Mouse (Mus musculus) adrenal gland, postnatal 14 days (tissue): ENCODE results near the gene Chkb. TPM values are rescaled to one million over a fixed set of nuclear protein-coding genes. Genes with fewer than 3 reads are reported as not detected.

ENCODE experiments used
- DNase-seq: peaks from one replicate; pipeline ENCODE4 v3.0.0; 2021; ENCODE audit warnings: mixed read lengths
- long read RNA-seq, 2 experiments: library from polyadenylated mRNA; stranded (forward); transcript quantifications; one replicate each; pipeline ENCODE4 v2.0.0; 2021
- total RNA-seq: library from RNA; stranded (reverse); gene quantifications from 2 replicates; pipeline ENCODE4 v1.2.3, GENCODE M21; 2021

The Chkb gene
- 98.6 and 101 TPM in 2 replicates for total RNA-seq
- long read RNA-seq, experiment 1, transcript Chkb-208 (10 exons, 1,416 nt): minor isoform, 13 of 110 reads
- long read RNA-seq, experiment 1, transcript Chkb-201 (11 exons, 1,707 nt): major isoform, 52 of 110 reads
- long read RNA-seq, experiment 1, partial matches to known transcripts: 13 of 110 reads
- long read RNA-seq, experiment 1, other reads (novel, unspliced or antisense): 28 of 110 reads
- long read RNA-seq, experiment 2, transcript Chkb-201 (11 exons, 1,707 nt): major isoform, 36 of 102 reads
- long read RNA-seq, experiment 2, transcript Chkb-208 (10 exons, 1,416 nt): minor isoform, 13 of 102 reads
- long read RNA-seq, experiment 2, partial matches to known transcripts: 13 of 102 reads
- long read RNA-seq, experiment 2, other reads (novel, unspliced or antisense): 35 of 102 reads

- peak; percentile 97 for DNase-seq
These were observed at the start of gene Chkb, which contains the start of the genes C730034F03Rik and Gm44502 for GRCm38 (mm10) chr15:89429352-89430221. Gene Chkb (minus strand): TSS chr15:89429908. Gene C730034F03Rik (plus strand): TSS chr15:89429589. Gene Gm44502 (minus strand): TSS chr15:89429696.

- no peak for DNase-seq
These were observed 48.9 kb upstream of the Chkb start for GRCm38 (mm10) chr15:89478622-89479021.

GRCm38 (mm10) chr15:89477806-89478205 is 48.1 kb upstream of the Chkb start:
- DNase-seq: no peak

GRCm38 (mm10) chr15:89477091-89477491 is 47.4 kb upstream of the Chkb start, which contains the start of gene Arsa:
Gene Arsa (minus strand): TSS chr15:89477425.
- DNase-seq: peak; percentile 60

- DNase-seq: no peak
These were observed 46.7 kb upstream of the Chkb start for GRCm38 (mm10) chr15:89476475-89476815.

- peak; percentile 98 for DNase-seq
These were observed 46.1 kb upstream of the Chkb start for GRCm38 (mm10) chr15:89475611-89476474.

GRCm38 (mm10) chr15:89475293-89475600 is 45.5 kb upstream of the Chkb start:
- no peak for DNase-seq

- DNase-seq: no peak
These were observed 45.0 kb upstream of the Chkb start for GRCm38 (mm10) chr15:89474596-89475292.

- DNase-seq: no peak
These were observed 44.2 kb upstream of the Chkb start for GRCm38 (mm10) chr15:89473921-89474320.

GRCm38 (mm10) chr15:89473370-89473769 is 43.7 kb upstream of the Chkb start:
- DNase-seq: no peak

GRCm38 (mm10) chr15:89471476-89471875 is 41.8 kb upstream of the Chkb start:
- DNase-seq: no peak

- DNase-seq: no peak
These were observed 38.9 kb upstream of the Chkb start for GRCm38 (mm10) chr15:89468577-89468976.

GRCm38 (mm10) chr15:89465052-89465451 is 35.3 kb upstream of the Chkb start:
- DNase-seq: no peak

- no peak for DNase-seq
These were observed 33.9 kb upstream of the Chkb start for GRCm38 (mm10) chr15:89463334-89464235.

GRCm38 (mm10) chr15:89462176-89462575 is 32.5 kb upstream of the Chkb start:
- no peak for DNase-seq

- DNase-seq: no peak
These were observed 31.6 kb upstream of the Chkb start for GRCm38 (mm10) chr15:89461321-89461720.

- no peak for DNase-seq
These were observed 30.6 kb upstream of the Chkb start for GRCm38 (mm10) chr15:89460298-89460697.

- DNase-seq: no peak
These were observed 30.1 kb upstream of the Chkb start for GRCm38 (mm10) chr15:89459821-89460220.

GRCm38 (mm10) chr15:89458942-89459341 is 29.2 kb upstream of the Chkb start:
- DNase-seq: no peak

- DNase-seq: no peak
These were observed 25.9 kb upstream of the Chkb start for GRCm38 (mm10) chr15:89455642-89456041.

GRCm38 (mm10) chr15:89454857-89455256 is 25.1 kb upstream of the Chkb start:
- no peak for DNase-seq
